Mouse (Mus musculus): ENCODE results near the gene Tmem247. TPM values are rescaled to one million over a fixed set of nuclear protein-coding genes. Genes with fewer than 3 reads are reported as not detected.

The Tmem247 gene
- polyA plus RNA-seq (2016; fragmentation: Nextera tagmentation; extraction: Ambion mirVana): not detected in 2 replicates

GRCm38 (mm10) chr17:86917048-86917447, at the start of gene Tmem247:
Gene Tmem247 (plus strand): TSS chr17:86917348.
- no peak within 1 kb of the TSS for H3K9ac ChIP-seq
- H3K27me3 ChIP-seq: 0 out of 2 replicates have a peak, but pooled peaks cover 4% of the 10 kb centered on the region
- H3K4me2 ChIP-seq: no peak within 1 kb of the TSS
- H3K4me3 ChIP-seq (replicated peaks): no peak within 1 kb of the TSS
- no peaks in the 10 kb centered on the region for H3K4me1 ChIP-seq
- no peaks in the 10 kb centered on the region for H3K36me3 ChIP-seq (replicated peaks)
- ATAC-seq (ENCODE audit: low FRiP score): no peak
- H3K27ac ChIP-seq: no peak within 1 kb of the TSS
- 92% methylated on average over 10 of the region's 10 CpGs for WGBS
- no peaks in the 10 kb centered on the region for H3K9me3 ChIP-seq

GRCm38 (mm10) chr17:86870586-86870985, 46.6 kb upstream of the Tmem247 start:
- no peak for ATAC-seq (ENCODE audit: low FRiP score)
- WGBS: 49% methylated on average over 8 of the region's 8 CpGs
- no peak overlapping the region for H3K9ac ChIP-seq
- no peaks in the 10 kb centered on the region for H3K9me3 ChIP-seq
- 0 out of 2 replicates have a peak, but pooled peaks cover 11% of the 10 kb centered on the region for H3K27me3 ChIP-seq
- H3K4me3 ChIP-seq (replicated peaks): no peak overlapping the region
- no peak overlapping the region for H3K4me2 ChIP-seq
- no peak overlapping the region for H3K27ac ChIP-seq
- peaks cover 5% of the 10 kb centered on the region; the same call in 1 of the 2 replicates for H3K4me1 ChIP-seq
- H3K36me3 ChIP-seq (replicated peaks): no peaks in the 10 kb centered on the region

GRCm38 (mm10) chr17:86872643-86873042, 44.5 kb upstream of the Tmem247 start:
- peaks cover 15% of the 10 kb centered on the region; the same call in 1 of the 2 replicates for H3K27me3 ChIP-seq
- WGBS: 83% methylated on average over 6 of the region's 6 CpGs

GRCm38 (mm10) chr17:86876940-86877339, 40.2 kb upstream of the Tmem247 start:
- Histone ChIP-seq H3K9me3 (no peaks in the 10 kb centered on the region), H3K27me3 (peaks cover 15% of the 10 kb centered on the region; the same call in 1 of the 2 replicates), H3K9ac (no peak overlapping the region), H3K4me2 (no peak overlapping the region), H3K4me3 (replicated peaks) (no peak overlapping the region), H3K4me1 (peaks cover 10% of the 10 kb centered on the region; the same call in 1 of the 2 replicates), H3K36me3 (replicated peaks) (no peaks in the 10 kb centered on the region), H3K27ac (no peak overlapping the region)
- ATAC-seq (ENCODE audit: low FRiP score): no peak
- 90% methylated on average over 9 of the region's 9 CpGs for WGBS

More at GRCm38 (mm10) chr17:86872643-86873042, 44.5 kb upstream of the Tmem247 start:
- no peak overlapping the region for H3K4me3 ChIP-seq (replicated peaks)
- H3K9ac ChIP-seq: no peak overlapping the region
- H3K27ac ChIP-seq: no peak overlapping the region
- ATAC-seq (ENCODE audit: low FRiP score): no peak
- H3K36me3 ChIP-seq (replicated peaks): no peaks in the 10 kb centered on the region
- peaks cover 5% of the 10 kb centered on the region; the same call in 1 of the 2 replicates for H3K4me1 ChIP-seq
- H3K9me3 ChIP-seq: no peaks in the 10 kb centered on the region
- no peak overlapping the region for H3K4me2 ChIP-seq

GRCm38 (mm10) chr17:86877747-86878146, 39.4 kb upstream of the Tmem247 start:
- no peaks in the 10 kb centered on the region for H3K9me3 ChIP-seq
- no peak overlapping the region for H3K4me2 ChIP-seq
- no peak overlapping the region for H3K27ac ChIP-seq
- H3K4me3 ChIP-seq (replicated peaks): no peak overlapping the region
- WGBS: 79% methylated on average over 2 of the region's 2 CpGs
- H3K27me3 ChIP-seq: peaks cover 15% of the 10 kb centered on the region; the same call in 1 of the 2 replicates
- no peak for ATAC-seq (ENCODE audit: low FRiP score)
- H3K9ac ChIP-seq: no peak overlapping the region
- H3K36me3 ChIP-seq (replicated peaks): no peaks in the 10 kb centered on the region
- peaks cover 10% of the 10 kb centered on the region; the same call in 1 of the 2 replicates for H3K4me1 ChIP-seq

- Histone ChIP-seq H3K27ac (no peak overlapping the region), H3K9me3 (no peaks in the 10 kb centered on the region), H3K4me3 (replicated peaks) (no peak overlapping the region), H3K36me3 (replicated peaks) (no peaks in the 10 kb centered on the region), H3K9ac (no peak overlapping the region), H3K4me2 (no peak overlapping the region), H3K4me1 (peaks cover 10% of the 10 kb centered on the region; the same call in 1 of the 2 replicates), H3K27me3 (peaks cover 10% of the 10 kb centered on the region; the same call in 1 of the 2 replicates)
- ATAC-seq (ENCODE audit: low FRiP score): no peak
- WGBS: 44% methylated on average over 10 of the region's 10 CpGs
Measured at GRCm38 (mm10) chr17:86880056-86880455, 37.1 kb upstream of the Tmem247 start.

GRCm38 (mm10) chr17:86880461-86881044, 36.6 kb upstream of the Tmem247 start:
- Histone ChIP-seq H3K36me3 (replicated peaks) (no peaks in the 10 kb centered on the region), H3K9ac (no peak overlapping the region), H3K27me3 (peaks cover 5% of the 10 kb centered on the region; the same call in 1 of the 2 replicates), H3K9me3 (no peaks in the 10 kb centered on the region), H3K27ac (no peak overlapping the region), H3K4me3 (replicated peaks) (no peak overlapping the region), H3K4me2 (no peak overlapping the region), H3K4me1 (peaks cover 10% of the 10 kb centered on the region; the same call in 1 of the 2 replicates)
- ATAC-seq (ENCODE audit: low FRiP score): no peak
- 88% methylated on average over 4 of the region's 4 CpGs for WGBS

GRCm38 (mm10) chr17:86895191-86895590, 22.0 kb upstream of the Tmem247 start:
- Histone ChIP-seq H3K36me3 (replicated peaks) (no peaks in the 10 kb centered on the region), H3K27ac (no peak overlapping the region), H3K27me3 (no peaks in the 10 kb centered on the region), H3K4me3 (replicated peaks) (no peak overlapping the region), H3K9me3 (no peaks in the 10 kb centered on the region), H3K4me2 (no peak overlapping the region), H3K9ac (no peak overlapping the region), H3K4me1 (no peaks in the 10 kb centered on the region)
- no peak for ATAC-seq (ENCODE audit: low FRiP score)
- 83% methylated on average over 4 of the region's 4 CpGs for WGBS

GRCm38 (mm10) chr17:86897486-86898165, 19.5 kb upstream of the Tmem247 start:
- WGBS: 93% methylated on average over 6 of the region's 6 CpGs

GRCm38 (mm10) chr17:86899821-86900220, 17.3 kb upstream of the Tmem247 start:
- Histone ChIP-seq H3K27ac (no peak overlapping the region), H3K4me1 (peaks cover 12% of the 10 kb centered on the region)

More at GRCm38 (mm10) chr17:86897486-86898165, 19.5 kb upstream of the Tmem247 start:
- no peak for ATAC-seq (ENCODE audit: low FRiP score)
- Histone ChIP-seq H3K27ac (no peak overlapping the region), H3K9me3 (no peaks in the 10 kb centered on the region), H3K9ac (no peak overlapping the region), H3K4me2 (no peak overlapping the region), H3K27me3 (no peaks in the 10 kb centered on the region), H3K36me3 (replicated peaks) (no peaks in the 10 kb centered on the region), H3K4me3 (replicated peaks) (no peak overlapping the region), H3K4me1 (peaks cover 5% of the 10 kb centered on the region; the same call in 1 of the 2 replicates)

GRCm38 (mm10) chr17:86900564-86900963, 16.6 kb upstream of the Tmem247 start:
- no peak overlapping the region for H3K4me3 ChIP-seq (replicated peaks)
- 78% methylated on average over 5 of the region's 5 CpGs for WGBS
- no peaks in the 10 kb centered on the region for H3K9me3 ChIP-seq
- H3K4me2 ChIP-seq: no peak overlapping the region
- no peak overlapping the region for H3K27ac ChIP-seq
- no peak overlapping the region for H3K9ac ChIP-seq
- H3K4me1 ChIP-seq: peaks cover 20% of the 10 kb centered on the region
- no peak for ATAC-seq (ENCODE audit: low FRiP score)
- no peaks in the 10 kb centered on the region; the same call in 1 of the 2 replicates for H3K27me3 ChIP-seq
- H3K36me3 ChIP-seq (replicated peaks): no peaks in the 10 kb centered on the region

More at GRCm38 (mm10) chr17:86899821-86900220, 17.3 kb upstream of the Tmem247 start:
- Histone ChIP-seq H3K4me3 (replicated peaks) (no peak overlapping the region), H3K27me3 (no peaks in the 10 kb centered on the region; the same call in 1 of the 2 replicates), H3K4me2 (no peak overlapping the region), H3K36me3 (replicated peaks) (no peaks in the 10 kb centered on the region), H3K9ac (no peak overlapping the region), H3K9me3 (no peaks in the 10 kb centered on the region)
- WGBS: 86% methylated on average over 5 of the region's 5 CpGs
- ATAC-seq (ENCODE audit: low FRiP score): no peak

GRCm38 (mm10) chr17:86902399-86903067, 14.6 kb upstream of the Tmem247 start:
- Histone ChIP-seq H3K9ac (no peak overlapping the region), H3K9me3 (no peaks in the 10 kb centered on the region), H3K4me3 (replicated peaks) (no peak overlapping the region), H3K4me2 (no peak overlapping the region), H3K27me3 (peaks cover 7% of the 10 kb centered on the region; the same call in 1 of the 2 replicates), H3K4me1 (peaks cover 24% of the 10 kb centered on the region), H3K36me3 (replicated peaks) (no peaks in the 10 kb centered on the region), H3K27ac (no peak overlapping the region)
- no peak for ATAC-seq (ENCODE audit: low FRiP score)
- WGBS: 93% methylated on average over 14 of the region's 14 CpGs

All from forebrain, embryonic 12.5 days (tissue).